Mouse (Mus musculus): ENCODE measurements around the gene Prkce.

Prkce gene

GRCm38 (mm10) chr17:86175516-86175915 lies 7.9 kb downstream of the Prkce start:
- no peak for DNase-seq (ENCODE audit: low read depth, low spot score)

GRCm38 (mm10) chr17:86176722-86177121 lies 9.1 kb downstream of the Prkce start:
- no peak for DNase-seq (ENCODE audit: low read depth, low spot score)

DNA sequence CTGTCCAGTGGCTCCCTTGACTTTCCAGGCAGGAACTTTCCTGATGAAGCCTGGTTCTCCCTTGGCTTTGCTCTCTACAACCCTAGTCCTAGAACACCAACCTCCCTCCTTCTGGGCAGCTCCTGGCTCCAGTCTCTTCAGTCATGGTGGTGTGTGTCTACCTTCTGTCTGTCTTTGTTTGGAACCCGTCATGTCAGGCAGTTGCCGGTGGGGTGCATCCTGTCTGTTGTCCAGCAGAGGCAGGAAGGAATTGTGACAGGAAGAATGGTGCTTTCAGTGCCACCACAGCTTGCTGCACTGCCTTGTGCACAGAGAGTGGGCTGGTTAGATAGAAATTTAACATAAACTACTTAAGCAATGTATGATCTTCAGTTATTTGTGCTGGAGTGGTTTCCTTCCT lies 16.2 kb downstream of the Prkce start:
- peak; percentile 75 for DNase-seq (ENCODE audit: low read depth, low spot score)

GRCm38 (mm10) chr17:86184552-86185209 lies 17.1 kb downstream of the Prkce start:
- DNase-seq (ENCODE audit: low read depth, low spot score), result no peak

- peak; percentile 78 for DNase-seq (ENCODE audit: low read depth, low spot score)
Measured at GRCm38 (mm10) chr17:86185584-86185983, 18.0 kb downstream of the Prkce start.

DNA sequence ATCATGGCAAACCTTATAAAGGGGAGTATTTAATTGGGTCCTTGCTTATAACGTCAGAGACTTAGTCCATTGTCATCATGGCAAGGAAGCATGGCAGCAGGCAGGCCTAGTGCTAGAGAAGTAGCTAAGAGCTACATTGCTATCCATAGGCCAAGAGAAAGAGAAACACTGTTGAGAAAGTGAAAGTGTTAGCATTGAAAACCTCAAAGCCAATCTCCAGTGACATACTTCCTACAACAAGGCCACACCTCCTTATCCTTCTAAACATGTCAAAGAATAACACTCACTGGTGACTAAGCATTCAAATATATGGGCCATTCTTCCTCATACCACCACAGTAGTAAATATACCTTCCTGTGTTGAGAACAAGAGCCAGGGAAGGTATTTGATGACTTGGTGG lies 20.2 kb downstream of the Prkce start:
- no peak for DNase-seq (ENCODE audit: low read depth, low spot score)

DNA sequence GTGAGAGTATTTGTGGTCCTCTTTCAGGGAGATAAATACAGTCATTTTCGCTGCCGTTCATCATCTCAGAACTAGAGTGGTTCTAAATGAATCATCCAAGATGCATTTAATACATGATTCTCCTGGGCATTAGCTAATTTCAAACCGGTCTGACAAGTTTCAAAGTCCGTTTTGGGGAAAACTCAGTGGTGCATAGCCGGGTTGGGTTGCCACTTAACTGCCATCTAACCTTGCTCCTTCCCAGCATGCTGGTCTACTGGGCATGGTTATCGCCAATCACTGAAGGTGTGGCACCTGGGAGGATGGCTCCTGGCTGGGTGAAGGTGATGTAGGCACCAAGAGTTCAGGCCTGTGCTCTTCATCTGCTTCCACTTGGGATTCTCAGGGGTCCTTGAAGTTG lies 26.4 kb downstream of the Prkce start:
- DNase-seq (ENCODE audit: low read depth, low spot score), result no peak

- DNase-seq (ENCODE audit: low read depth, low spot score), result no peak
Measured at GRCm38 (mm10) chr17:86194921-86195320, 27.3 kb downstream of the Prkce start.

DNA sequence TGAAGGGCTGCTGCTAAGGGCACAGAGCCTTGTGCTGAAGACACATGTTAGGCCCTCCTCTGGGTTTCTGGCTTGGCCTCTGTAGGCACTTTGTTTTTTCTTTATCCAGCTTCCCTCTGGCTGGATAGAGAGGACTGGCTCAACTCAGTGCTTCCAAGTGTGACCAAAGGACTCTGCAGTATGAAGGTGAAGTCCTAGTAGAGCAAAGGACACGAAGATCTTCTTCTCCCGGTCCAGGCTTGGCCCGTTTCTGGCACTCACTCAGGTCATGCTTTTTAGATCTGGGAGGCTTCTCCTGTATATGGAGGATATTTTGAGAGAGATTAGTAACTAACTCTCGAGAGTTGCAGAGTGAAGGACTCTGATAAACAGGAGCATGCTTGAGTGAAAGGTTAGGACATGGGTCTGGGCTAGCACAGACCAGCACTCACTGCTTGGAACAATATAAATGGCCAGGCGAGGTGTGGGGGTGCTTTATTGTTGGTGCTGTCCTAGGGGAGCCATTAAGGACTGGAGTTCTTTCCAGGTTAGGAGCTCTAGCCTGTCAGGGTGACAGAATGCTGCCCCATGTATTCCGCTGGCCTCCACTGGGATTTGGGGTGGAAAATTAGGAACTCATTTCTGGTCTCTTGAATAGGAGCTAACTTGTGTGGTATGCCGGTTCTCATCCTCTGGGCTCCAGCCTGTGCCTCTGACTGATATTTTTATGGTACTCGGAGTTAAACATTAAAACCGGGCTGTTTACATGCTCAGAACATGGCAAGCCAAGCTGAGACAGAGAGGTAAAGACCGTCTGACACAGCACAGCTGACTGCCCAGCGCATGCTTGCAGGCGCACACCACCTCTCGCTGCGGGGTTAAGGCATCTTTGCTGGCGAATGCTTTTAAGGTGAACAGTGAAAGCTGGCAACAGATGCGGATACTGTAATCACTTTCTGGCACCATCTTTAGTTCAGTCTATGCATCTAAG lies 31.2 kb downstream of the Prkce start:
- DNase-seq (ENCODE audit: low read depth, low spot score), result no peak

DNA sequence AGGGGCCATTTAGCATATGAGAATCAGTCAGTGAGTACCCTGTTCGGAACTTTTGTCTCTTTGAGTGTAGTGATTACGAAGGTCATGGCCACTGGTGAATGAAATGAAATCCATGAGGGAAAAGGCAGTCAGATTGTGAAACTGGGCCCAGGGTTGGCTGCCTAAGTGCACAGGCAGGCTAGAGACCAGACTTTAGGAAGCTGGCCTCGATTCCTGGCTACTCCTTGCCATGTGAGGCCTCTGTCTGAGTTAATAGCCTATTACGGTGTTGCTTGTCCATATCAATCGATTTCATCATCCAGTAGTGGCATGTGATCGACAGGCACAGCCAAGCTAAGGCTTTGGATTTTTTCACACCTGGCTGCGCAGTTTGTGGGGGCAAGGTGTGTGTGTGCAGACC lies 34.4 kb downstream of the Prkce start:
- no peak for DNase-seq (ENCODE audit: low read depth, low spot score)

GRCm38 (mm10) chr17:86202972-86203371 lies 35.4 kb downstream of the Prkce start:
- peak; percentile 52 for DNase-seq (ENCODE audit: low read depth, low spot score)

- DNase-seq (ENCODE audit: low read depth, low spot score), result peak; percentile 64
Measured at GRCm38 (mm10) chr17:86203531-86204450, 36.2 kb downstream of the Prkce start.

DNA sequence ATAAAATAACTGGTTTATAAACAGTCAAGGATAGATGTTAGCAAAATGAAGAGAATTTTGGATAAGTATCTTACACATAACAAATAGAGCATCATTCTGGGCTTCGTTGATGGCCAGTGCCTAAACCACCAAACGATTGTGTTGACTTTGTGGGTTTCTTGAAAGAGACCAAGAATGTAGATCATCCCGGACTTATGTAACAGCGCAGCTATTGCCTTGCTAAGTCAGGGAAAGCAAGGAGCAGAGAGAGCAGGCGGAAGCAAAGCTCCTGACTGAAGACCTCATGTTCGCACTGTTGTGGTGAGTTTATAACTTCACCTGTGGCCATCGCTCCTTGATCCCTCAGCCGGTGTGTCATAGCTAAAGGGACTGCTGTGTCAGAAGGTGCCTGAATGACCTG lies 38.7 kb downstream of the Prkce start:
- DNase-seq (ENCODE audit: low read depth, low spot score), result peak; percentile 57

GRCm38 (mm10) chr17:86208057-86208820 lies 40.7 kb downstream of the Prkce start:
- DNase-seq (ENCODE audit: low read depth, low spot score), result no peak

DNA sequence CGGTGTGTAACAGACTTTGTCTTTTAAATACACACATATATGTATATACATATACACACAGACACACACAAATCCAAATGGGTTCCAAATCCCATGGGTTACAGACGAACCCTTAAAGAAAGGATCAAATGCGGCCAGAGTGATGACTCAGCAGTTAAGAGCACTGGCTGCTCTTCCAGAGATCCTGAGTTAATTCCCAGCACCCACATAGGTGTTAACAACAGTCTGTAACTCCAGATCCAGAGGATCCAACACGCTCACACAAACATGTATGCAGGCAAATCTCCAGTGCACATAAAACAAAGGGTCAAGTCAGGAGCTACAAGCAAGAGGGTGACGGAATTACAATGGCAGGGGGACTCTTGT lies 41.2 kb downstream of the Prkce start:
- DNase-seq (ENCODE audit: low read depth, low spot score), result no peak

DNA sequence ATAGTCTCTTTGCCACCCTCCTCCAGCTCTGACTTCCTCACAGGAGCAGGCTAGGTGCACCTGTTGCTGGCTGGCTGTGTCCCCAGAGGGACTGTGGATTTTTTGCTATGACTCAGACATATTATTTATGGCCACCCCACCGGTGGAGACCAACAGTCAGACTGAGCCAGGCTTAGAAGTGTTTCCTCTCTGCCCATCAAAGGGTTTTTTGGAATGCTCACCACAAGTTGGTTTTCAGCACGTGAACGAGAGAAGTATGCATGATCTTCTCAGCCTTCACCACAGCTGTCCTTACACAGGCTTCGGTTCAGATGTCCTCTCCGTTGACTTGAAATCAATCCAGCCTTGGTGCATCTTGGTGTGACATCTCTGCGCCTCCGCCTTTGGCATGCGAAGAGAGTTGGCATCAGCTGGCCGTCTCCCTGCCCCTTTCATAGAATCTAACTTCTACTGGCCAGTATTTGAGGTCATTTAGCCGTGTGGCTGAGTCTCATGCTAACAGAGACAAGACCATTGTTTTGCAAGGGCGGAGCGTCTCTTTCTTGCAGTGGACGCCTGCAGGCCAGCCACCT lies 42.2 kb downstream of the Prkce start:
- peak; percentile 76 for DNase-seq (ENCODE audit: low read depth, low spot score)

GRCm38 (mm10) chr17:86212204-86212603 lies 44.6 kb downstream of the Prkce start:
- DNase-seq (ENCODE audit: low read depth, low spot score), result peak; percentile 72

- peak; percentile 84 for DNase-seq (ENCODE audit: low read depth, low spot score)
Measured at GRCm38 (mm10) chr17:86214285-86214684, 46.7 kb downstream of the Prkce start.

DNA sequence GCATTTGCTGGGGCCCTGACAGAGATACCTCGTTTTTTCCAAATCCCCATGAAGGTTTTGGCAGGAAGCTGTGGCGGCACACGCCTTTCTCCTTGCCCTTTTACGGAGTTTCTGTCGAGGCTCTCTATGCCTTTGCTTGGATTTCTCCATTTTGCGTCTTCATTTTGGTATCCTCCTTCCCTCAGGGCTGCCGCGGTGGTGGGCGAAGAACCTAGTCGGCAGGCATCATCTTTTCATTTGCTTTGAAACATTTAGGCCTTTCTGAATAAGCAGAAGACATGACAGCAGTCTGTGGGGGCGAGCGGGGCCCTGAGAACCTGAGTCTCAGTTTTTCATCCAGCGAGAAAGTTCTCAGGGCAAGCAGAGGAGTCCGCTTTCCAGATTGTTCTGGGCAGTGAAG lies 47.2 kb downstream of the Prkce start:
- DNase-seq (ENCODE audit: low read depth, low spot score), result peak; percentile 63

DNA sequence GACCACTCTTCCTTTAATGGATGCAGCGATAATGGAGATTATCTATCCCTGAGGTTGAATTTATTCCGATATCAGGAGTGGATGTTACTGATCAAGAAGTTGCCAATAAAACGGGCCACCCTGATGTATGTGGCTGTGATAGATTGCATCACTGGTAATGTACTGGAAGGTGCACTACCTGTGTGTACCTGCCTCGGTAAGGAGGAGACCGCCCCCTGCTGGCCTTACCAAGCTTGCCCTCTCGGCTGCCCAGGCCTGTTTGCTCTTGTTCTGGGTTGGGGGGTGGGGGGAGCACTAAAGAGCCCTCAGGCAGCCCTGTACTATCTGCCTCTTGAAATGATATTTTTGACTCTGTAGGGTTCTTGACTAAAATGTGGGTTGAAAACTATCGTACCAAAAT lies 48.2 kb downstream of the Prkce start:
- no peak for DNase-seq (ENCODE audit: low read depth, low spot score)

GRCm38 (mm10) chr17:86217468-86217867 lies 49.9 kb downstream of the Prkce start:
- peak; percentile 48 for DNase-seq (ENCODE audit: low read depth, low spot score)

Data from brain, adult 2 months (tissue).